Mouse (Mus musculus): ENCODE measurements around the gene D1Ertd622e.

The D1Ertd622e gene

DNA sequence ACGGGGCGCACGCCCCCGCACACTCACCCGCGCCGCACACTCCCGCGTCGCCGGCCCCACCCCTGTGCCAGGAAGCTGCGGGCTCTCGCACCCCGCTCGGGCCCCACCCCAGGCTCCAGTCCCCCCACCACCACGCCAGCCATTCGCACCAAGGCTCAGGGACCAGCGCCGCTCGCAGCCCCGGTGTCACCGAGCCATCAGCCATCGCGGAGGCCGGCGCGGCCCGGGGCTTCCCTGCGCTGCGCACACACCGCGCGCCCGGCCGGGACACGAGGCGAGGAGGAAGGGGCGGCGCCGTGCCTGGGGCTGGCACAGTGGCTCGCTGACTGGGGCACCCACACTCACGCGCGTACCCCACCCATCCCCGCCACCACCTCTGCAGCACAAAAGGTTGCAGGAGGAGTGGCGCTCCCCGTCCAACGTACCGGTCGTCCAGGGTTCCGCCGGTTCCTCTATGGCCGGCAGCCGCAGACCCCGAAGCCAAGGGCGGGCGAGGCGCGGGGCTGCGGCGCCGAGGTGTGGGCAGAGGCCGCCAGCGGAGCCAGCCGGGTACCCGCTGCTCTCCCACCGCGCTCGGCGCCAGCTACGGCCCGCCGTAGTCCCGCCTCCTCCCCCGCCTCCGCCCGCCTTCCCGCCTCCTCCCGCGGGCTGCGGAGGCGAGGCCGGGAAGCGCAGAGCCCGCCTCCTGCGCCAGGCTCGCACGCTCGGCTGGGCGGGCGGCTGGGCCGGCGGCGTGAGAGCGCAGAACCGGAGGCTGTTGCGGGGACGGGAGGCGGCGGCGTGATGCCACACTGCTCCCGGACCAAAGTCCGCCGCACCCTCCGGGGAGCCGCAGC is at the start of gene D1Ertd622e:
D1Ertd622e (minus strand) TSS at position 669 of the 836 bp plus-strand sequence.
- DNase-seq: peak; percentile 75 to 91

DNA sequence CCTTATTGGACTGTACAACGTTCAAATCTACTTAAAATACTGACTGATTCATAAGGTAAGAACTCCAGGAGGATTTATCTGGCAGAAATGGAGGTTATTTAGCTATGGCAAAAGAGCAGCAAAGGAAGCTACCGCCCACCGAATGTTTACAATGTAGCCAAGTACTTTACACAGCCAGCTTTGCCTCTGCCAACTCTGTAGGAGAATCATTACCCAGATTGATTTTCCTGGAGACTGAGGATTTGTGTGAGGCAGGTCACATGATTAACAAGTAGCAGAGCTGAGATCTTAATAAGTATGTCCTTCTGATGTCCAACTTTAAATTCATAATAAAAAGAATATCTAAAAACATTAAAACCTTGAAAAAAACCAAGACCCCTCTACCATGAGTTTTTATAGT is 48.6 kb upstream of the D1Ertd622e start:
- DNase-seq: no peak

DNA sequence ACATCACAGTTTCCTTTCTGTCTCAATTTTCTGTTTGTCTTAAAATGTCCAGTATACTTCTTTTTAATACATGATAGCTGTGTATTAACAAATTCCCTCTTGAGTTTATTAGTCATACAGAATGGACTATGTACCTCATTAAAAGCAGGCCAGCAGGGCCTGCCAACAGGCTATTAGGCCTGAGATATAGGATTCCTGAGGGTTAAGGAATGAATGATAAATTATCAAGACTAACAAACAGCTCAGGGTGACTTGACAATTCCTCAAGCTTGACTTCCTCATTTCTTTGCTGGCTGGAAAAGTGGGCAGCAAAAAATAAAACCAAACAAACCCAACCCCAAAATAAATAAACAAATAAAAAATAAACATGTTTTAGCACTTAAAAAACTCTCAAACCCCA is 43.5 kb upstream of the D1Ertd622e start:
- DNase-seq: no peak

DNA sequence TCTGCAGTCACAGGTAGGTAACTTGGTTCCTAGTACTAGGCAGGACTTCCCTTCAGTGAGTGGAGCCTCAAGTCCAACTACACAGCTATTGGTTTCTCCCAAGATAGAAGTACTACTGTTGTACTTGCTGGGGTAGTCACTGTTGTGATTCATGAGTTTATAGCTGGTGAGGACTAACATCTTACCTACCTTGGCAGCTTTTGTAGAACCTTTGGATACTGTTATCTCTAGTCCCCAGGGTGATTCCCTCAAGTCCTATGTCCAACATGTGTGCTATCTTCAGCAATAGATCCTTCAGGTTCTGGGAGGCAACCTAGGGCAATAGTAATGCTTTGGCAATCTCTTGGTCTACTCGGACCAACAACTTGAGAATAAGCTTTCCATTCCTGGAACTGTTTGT is 42.8 kb upstream of the D1Ertd622e start:
- no peak for DNase-seq

DNA sequence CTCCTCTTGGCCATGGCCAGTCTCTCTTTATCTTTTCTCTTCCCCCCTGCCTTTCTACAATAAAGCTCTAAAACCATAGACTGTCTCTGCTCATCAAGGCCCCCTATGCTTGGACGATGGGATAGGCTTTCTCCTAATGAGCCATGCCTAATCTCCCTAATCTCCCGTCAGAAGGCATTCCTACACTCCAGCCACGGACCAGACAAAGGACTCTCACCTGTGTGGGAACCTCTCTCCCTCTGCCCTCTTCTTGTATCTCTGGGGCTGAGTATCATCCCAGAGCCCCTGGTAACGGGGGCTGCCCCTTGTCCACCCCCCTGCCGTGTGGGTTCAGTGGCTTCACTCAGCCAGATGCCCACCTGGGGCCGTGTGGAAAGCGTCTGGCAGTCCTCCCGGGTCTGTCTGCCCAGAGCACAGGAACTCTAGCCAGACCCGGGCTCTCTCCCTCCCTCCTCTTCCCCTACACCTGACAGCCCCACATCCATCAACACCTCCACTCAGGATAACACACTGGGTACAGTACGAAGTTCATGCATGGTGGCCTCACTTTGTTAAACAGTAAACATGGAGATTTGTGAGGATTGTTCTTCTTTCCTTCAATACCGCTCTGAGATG is 37.2 kb upstream of the D1Ertd622e start:
- peak; percentile 26 to 73 for DNase-seq

DNA sequence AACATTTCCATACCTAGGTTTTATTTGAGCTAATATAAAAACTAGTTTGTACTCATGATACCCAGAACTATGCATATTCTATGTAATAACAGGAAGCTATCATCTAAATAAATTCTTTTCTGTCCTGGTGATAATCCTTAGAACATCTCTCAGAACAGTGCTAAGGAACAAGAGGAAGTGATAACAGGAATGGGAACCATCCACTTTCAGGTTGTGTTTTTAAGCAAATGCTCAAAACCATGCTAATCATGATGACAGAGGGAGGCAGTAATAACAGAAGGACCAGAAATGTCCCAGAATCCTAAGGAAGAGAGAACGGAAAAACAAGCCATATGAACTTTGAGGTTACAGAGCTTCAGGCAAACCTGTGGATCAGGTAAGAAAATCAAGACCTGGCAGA is 35.4 kb upstream of the D1Ertd622e start:
- no peak for DNase-seq

DNA sequence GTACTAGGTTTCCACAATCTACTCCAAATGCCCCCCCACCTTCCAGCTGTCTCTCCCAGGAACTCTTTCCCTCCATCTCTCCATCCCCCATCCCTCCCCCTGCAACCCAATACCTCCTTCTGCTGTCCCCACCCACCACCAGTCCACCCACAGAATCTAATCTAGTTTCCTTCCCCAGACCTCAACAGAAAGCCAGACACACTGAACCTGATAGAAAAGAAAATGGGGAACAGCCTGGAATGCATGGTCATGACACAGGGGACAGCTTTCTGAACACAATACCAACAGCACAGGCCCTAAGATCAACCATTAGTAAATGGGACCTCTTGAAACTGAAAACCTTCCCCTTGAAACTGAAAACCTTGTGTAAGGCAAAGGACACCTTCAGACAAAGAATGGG is 32.0 kb upstream of the D1Ertd622e start:
- no peak for DNase-seq

DNA sequence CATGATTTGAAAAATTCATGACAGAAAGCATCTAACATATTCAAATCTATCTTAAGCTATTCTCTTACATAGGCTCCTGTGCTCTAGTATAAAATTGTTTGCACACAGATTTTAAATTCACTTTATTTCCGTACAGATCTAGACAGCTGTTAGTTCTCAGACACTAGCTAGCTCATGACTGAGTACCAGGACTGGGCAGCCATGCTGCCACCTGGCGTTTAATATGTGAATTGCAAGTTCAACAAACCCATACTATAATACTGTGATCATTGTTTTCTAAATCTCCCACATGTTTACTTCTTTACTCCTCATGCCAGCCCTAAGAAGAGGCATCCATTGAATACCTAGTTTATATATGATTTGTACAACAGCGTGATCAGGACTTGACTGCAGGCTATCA is 26.9 kb upstream of the D1Ertd622e start:
- DNase-seq: peak; percentile 50 to 71

DNA sequence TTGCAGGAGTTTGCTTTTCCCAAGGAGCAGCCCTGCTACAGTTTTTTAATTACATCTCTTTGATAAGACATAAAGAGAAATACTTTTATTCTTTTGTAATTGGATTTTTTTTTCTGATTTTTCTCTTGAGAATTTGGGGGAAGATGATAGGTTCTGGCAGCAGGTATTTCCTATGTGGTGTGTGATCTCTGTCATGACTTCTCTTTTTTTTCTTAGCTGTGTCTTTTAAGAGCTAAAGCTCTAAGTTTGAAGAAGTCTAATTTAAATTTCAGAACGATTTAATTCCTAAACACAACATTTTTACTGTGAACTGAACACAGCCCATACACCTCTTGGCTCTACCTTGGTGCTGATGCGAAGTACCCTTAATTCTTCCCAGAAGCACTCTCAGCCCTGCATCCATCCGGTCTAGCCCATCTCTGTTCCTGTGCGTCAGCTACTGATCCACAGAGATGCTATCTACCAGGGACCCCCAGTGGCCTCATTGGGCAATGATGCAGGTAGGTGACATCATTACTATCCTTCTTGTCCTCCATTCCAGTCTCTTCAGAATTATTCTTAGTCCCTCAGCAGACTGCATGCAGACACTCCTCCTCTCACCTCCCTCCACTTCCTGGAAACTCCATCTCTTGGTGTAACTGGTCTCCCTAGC is 14.8 kb upstream of the D1Ertd622e start:
- DNase-seq: no peak

DNA sequence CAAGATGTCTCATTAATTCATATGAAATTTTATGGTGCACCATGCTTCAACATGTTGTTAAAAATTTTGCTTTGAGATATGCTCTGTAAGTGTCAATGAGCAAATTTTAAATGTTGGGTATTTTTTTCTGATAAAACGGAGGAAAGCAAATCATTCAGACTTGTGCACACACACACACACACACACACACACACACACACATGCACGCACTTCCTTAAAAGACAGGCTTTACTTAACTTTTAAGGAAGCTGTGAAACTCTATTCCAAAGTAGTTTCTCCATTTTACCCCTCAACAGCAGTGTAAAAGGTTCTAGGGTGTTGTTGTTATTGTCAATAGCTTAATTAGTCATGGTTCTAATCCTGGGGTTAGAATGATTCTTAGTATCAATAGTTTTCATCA is 14.2 kb upstream of the D1Ertd622e start:
- DNase-seq: no peak

DNA sequence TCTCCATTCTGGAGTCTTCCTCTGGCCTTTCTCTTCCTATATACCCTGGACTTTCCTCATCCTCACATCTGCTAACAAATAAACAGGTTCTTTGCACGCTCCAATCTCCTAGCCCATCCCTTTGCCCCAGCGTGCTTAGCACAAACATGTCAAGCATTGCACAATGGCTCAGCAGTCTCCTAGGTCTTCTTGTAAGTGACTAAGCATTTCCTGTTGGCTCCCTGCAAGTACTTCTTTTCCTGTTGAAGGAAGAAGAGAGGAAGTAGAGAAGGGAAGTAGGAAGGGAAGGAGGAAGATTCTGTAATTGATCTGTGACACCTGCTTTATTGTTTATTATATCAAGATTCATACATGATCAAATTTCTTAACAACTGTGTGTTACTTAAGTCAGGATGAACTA is 11.0 kb upstream of the D1Ertd622e start:
- no peak for DNase-seq

DNA sequence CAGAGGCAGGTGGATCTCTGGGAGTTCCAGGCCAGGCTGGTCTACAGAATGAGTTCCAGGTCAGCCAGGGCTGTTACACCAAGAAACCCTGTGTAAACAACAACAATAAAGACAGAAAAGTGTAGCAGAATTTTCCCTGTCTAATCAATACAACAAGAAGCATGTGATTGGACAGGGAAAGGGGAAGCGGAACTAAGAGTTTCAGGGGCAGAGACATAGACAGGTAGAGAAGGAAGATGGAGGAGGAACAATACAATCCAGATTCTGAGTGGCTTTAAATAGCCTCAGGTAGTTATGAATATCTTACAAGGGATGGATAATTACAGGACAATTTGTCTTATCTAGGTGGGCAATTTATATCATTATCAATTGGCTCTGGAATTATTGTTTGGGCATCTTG is 5.4 kb upstream of the D1Ertd622e start:
- no peak for DNase-seq

DNA sequence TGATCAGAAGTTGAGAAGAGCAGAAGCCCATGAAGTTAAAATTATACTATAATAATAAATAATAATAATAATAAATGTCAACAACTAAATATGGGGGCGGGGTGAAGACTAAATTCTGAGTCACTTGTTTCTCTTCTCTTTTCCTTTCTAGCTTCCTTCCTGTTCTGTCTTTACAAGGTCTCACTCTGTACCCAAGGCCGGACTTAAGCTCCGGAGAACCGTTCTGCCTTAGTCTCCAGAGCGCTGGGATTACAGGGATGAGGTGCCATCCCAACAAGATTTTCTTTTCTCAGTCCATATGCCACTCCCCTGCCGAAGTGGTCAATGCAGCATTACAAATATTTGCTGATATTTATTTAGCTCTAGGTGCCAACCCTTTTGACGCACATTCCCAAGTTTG is 450 bp upstream of the D1Ertd622e start:
- peak in 1 of 2 experiments; percentile 11 for DNase-seq

DNA sequence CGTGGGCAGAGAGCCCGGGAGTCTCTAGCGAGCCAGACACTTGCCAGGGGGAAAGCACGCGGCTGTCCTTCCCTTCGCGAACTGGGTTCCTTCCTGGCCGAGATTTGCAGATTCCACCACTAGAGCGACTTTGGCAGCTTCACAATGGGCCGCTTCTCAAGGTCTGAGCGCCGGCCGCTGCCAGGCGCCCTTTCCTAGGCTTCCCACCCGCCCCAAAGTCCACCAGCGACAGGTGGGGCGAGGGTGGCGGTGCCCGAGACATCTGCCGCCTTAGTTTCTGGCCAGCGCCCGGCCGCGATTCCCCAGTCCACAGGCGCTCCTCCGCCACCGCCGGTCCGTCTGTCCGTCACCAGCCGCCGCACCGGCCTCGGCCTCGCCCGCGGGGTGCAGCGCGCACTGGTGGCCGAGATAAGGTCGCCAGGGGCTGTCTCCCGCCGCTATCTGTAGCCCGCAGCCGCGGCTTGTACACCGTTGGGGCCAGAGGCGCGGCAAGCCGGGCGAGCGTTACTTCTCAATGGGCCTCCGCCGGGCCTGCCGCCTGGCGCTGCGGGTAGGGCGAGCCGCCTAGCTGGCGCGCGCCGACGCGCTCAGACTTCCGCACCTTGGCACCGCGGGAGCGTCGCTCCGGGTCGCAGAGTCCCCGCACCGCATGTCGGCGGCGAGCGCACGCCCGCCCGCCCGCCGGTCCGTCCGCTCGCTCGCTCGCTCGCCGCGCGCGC is 1.0 kb downstream of the D1Ertd622e start:
- DNase-seq: peak; percentile 77 to 86

DNA sequence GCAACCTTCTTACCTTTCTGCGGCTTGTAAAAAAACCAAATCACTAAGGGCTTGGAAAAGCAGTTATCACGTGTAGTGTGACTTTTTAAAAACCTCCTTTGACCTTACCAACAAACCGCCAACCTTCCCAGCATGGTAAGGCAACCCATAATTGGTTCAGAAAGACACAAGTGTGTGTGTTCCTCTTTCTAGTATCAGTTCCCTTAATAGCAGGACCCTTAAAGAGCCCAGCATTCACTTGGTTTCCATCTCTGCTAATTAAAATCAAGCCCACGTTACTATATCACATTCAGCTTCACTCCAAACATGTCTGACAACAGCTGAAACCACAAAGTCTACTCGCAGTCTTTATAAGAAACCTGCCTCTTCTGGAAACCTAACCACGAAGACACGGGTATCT is 2.5 kb downstream of the D1Ertd622e start:
- DNase-seq: no peak

DNA sequence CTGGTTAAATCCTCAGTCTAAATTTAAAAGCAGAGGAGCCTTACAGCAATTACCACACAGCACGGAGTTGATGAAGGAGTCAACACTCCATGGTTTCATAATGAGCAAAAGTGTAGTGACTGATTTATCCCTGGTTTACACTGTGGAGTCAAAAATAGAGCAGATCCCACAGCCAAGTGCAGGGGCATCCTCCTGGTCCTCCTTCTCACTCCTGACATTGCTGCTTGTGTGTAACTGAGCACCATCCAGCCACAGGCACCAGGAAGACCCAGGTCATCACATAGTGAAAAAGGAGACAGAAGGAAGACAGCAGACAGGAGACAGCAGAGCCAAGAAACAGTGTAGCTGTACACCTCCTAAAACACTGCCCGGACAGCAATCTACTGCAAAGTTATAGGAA is 4.1 kb downstream of the D1Ertd622e start:
- no peak for DNase-seq

DNA sequence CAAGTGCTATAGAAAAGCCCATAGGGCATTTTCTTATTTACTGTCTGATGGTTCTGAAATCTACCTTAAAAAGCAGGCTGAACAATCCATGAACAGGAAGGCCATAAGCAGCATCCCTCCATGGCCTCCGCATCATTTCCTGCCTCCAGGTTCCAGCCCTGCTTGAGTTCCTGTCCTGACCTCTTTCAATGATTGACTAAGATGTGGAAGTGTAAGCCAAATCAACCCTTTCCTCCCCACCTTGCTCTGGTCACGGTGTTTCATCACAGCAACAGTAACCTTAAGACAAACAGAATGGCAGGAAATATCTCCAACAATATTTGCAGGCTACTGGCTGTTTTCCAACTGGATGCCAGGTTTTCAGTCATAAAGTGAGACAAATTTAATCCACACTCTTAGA is 4.7 kb downstream of the D1Ertd622e start:
- DNase-seq: peak; percentile 9 to 59

DNA sequence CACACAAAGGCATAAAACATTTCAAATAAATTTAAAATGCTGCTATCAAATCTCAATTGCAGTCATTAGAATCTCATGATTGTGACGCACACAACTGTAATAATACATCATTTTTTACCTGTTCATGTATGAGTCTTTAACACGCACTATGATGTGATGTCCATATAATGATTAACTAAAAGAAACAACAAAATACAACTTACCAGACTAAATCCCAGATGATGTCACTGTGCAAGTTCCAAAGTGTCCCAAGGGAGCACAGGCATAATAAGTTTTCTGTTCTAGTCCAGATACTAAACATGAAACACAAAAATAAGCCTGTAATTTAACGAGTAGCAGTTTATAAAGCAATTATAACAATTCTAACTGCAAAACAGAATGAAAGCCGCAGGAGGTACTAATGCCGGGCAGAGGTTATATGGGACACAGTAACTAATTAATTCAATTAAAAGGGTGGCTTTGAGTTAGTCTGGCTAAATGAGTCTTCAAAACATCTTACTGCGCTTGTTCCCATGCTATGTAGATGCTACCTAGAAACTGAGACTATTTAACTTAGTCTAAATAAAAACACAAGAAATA is 7.4 kb downstream of the D1Ertd622e start:
- DNase-seq: no peak

DNA sequence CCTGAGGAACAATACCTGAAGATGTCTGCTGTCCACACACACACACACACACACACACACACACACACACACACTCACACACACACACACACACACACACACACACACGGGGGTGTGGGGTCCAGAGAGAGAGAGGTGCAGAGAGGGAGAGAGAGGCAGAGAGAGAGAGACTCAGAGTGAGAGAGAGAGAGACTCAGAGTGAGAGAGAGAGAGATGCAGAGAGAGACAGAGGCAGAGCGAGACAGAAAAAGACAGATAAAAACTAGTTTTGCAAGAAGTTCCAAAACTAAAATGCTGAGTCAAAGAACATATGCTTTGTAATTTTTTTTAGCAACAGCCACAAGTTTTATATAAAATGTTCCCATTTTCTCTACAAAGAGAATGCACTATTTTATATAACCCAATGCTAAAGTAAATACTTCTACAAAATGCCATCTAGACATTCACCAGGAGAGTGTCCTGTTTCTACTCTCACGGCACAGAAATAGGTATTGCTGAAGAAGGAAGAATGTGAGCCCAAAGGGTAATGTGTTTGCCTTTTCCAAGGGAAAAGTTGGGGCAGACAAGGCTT is 11.2 kb downstream of the D1Ertd622e start:
- DNase-seq: no peak

DNA sequence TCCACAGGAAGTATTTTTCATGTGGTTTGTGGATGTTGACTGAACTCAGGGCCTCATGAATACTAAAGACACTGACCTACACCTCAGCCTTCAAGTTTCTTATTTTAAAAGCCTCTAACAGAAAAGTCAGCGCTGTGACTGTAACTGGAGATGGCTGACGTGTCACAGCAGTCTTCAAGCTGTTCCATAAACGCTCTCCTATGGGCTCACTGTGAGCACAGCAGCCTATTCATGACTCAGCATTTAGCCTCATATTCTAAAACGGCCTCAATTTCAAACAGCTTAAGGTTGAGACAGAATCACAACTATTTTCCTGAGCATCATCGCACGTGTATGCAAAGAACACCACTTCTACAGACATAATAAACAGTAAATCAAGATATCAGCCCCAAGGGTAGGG is 11.8 kb downstream of the D1Ertd622e start:
- DNase-seq: no peak

DNA sequence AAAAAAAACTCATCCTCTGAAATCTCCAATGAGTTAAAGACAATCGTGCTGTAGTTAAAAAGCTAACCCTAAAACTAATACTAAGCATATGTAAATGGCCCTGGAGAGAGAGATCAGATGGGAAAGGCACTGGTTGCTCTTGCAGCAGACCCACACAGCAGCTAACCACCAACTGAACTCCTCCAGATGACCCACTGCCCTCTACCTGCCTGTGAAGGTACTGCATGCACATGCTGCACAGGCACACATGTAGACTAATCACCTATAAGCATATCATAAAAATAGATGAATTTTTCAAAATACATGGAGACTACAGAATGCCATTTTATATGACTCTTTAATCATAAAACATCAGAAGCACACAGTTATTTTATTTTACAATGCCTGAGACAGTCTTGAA is 14.8 kb downstream of the D1Ertd622e start:
- DNase-seq: no peak

DNA sequence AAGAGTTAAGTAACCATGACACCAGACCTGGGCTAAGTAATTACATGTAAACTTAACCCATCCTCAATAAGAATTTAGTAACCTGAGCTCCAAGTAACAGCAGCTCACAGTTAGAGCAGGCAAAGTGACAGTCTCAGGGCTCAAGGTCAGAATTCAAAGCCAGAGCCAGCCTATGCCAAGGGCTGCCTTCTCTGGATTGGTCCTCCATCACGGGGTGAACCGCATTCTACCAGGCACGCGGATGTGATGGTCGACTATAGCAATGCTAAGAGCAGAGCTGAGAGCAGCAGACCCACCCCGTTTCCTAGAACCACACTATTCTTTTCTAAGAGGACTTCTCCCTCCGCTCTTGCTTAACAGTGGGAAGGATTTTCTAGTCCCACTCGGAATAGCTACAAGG is 27.8 kb downstream of the D1Ertd622e start:
- no peak for DNase-seq

Data from kidney, postnatal 25 days (tissue).